Mouse (Mus musculus) liver, embryonic 14.5 days (tissue): ENCODE data around the gene Tmem238. TPM values are rescaled to one million over a fixed set of nuclear protein-coding genes. Genes with fewer than 3 reads are reported as not detected.

ENCODE experiments used
- ATAC-seq: fragments of 200-750 bp; cut with Nextera tagmentation; 2 replicates; pipeline ENCODE4 v1.8.0; 2017; ENCODE audit warnings: moderate number of reproducible peaks, mild to moderate bottlenecking, moderate library complexity; ENCODE audit not compliant: insufficient read depth
- DNase-seq, 3 experiments: peaks; one replicate each; pipeline ENCODE4 v3.0.0-alpha.2; 2012 to 2013; ENCODE audit warnings: low read depth in 3 of 3, low spot score in 3 of 3
- H3K27ac ChIP-seq: fragments of 300-500 bp; sonication (generic); 2 replicates; pipeline ENCODE4 v1.5.1; 2014; ENCODE audit warnings: moderate library complexity, mild to moderate bottlenecking, control low read depth, inconsistent platforms
- H3K27me3 ChIP-seq: fragments of 300-500 bp; sonication (generic); 2 replicates; pipeline ENCODE4 v1.6.1; 2014; ENCODE audit warnings: mild to moderate bottlenecking, low read length, moderate library complexity; ENCODE audit not compliant: control insufficient read depth, insufficient read depth
- H3K36me3 ChIP-seq: fragments of 300-500 bp; sonication (generic); replicated peaks from 2 replicates; pipeline ENCODE4 v1.6.1; 2014; ENCODE audit warnings: low read depth; ENCODE audit not compliant: control insufficient read depth, insufficient read depth
- H3K4me1 ChIP-seq, 2 experiments: fragments of 200-500 bp in 1 of 2; fragments of 300-500 bp in 1 of 2; sonication (generic) in 1 of 2; replicated peaks; 2 replicates each; pipeline ENCODE4 v1.6.1; 2012 to 2014; ENCODE audit warnings: antibody characterized with exemption in 1 of 2, inconsistent platforms in 1 of 2, low read length in 1 of 2; ENCODE audit not compliant: control insufficient read depth in 2 of 2, insufficient read depth in 2 of 2
- H3K4me2 ChIP-seq: fragments of 300-500 bp; sonication (generic); 2 replicates; pipeline ENCODE4 v1.6.1; 2014; ENCODE audit warnings: low read depth, mild to moderate bottlenecking, control low read depth, moderate library complexity
- H3K4me3 ChIP-seq, 2 experiments: fragments of 200-500 bp in 1 of 2; fragments of 300-500 bp in 1 of 2; sonication (generic) in 1 of 2; 2 replicates each; pipeline ENCODE4 v1.5.1; 2012 to 2014; ENCODE audit warnings: low read depth in 2 of 2, low read length in 2 of 2, mild to moderate bottlenecking in 2 of 2, control low read depth in 1 of 2, inconsistent platforms in 1 of 2, moderate library complexity in 1 of 2; ENCODE audit not compliant: insufficient read depth in 1 of 2
- H3K9ac ChIP-seq: fragments of 300-500 bp; sonication (generic); replicated peaks from 2 replicates; pipeline ENCODE4 v1.6.1; 2014; ENCODE audit warnings: mild to moderate bottlenecking, control low read depth, moderate library complexity
- H3K9me3 ChIP-seq: fragments of 300-500 bp; sonication (generic); 2 replicates; pipeline ENCODE4 v1.6.1; 2016; ENCODE audit warnings: low read length, mixed read lengths; ENCODE audit not compliant: control insufficient read depth
- CTCF ChIP-seq: IDR thresholded peaks from 2 replicates; pipeline ENCODE4 v1.5.1; 2016; ENCODE audit warnings: antibody characterized with exemption, low read depth, control low read depth
- EP300 ChIP-seq: IDR thresholded peaks from 2 replicates; pipeline ENCODE4 v1.6.1; 2016; ENCODE audit warnings: antibody characterized with exemption, low read depth
- WGBS: fragments of 180-500 bp; shearing (Covaris S2); extraction: QIAGEN DNeasy Blood & Tissue Kit; methylation state at CpG from one replicate; pipeline ENCODE4 v1.1.7; 2014; ENCODE audit not compliant: insufficient replicate concordance; 5-methylcytosine and 5-hydroxymethylcytosine counted together
- polyA plus RNA-seq, 2 experiments: library from polyadenylated mRNA; depleted of rRNA in 1 of 2; stranded (reverse) in 1 of 2; unstranded in 1 of 2; fragments of >200 nt; fragmentation: Nextera tagmentation in 1 of 2; extraction: Ambion mirVana in 1 of 2; gene quantifications; 2 replicates each; pipeline versions ENCODE4 v1.2.1 to v1.2.3; 2012 to 2014

Gene Tmem238
- polyA plus RNA-seq, 2 experiments: 5.8 to 7.5 TPM

GRCm38 (mm10) chr7:4792278-4793212, 3.1 kb upstream of the Tmem238 start, which contains the start of gene Rpl28:
TSS of gene Rpl28 (plus strand) at chr7:4792874.
- Histone ChIP-seq H3K36me3 (peaks cover 38% of the 10 kb centered on the region), H3K27me3 (no peaks in the 10 kb centered on the region), H3K9me3 (no peaks in the 10 kb centered on the region), H3K27ac (peak within 1 kb of the TSS; percentile 98), H3K4me2 (peak within 1 kb of the TSS; percentile 97), H3K4me1 (peaks cover 8 to 23% of the 10 kb centered on the region in 2 experiments), H3K9ac (peak within 1 kb of the TSS; percentile 98), H3K4me3 (peak within 1 kb of the TSS; percentile 87 to 92)
- WGBS: 1% methylated on average over 54 of the region's 54 CpGs
- peak; percentile 84 for ATAC-seq
- peak; percentile 94 to 98 (median 94) for DNase-seq
- no peak; the same call in 1 of the 2 replicates for TF ChIP-seq CTCF
- TF ChIP-seq EP300: no peak

- TF ChIP-seq EP300: no peak
- TF ChIP-seq CTCF: peak; percentile 20; the same call in 1 of the 2 replicates
- H3K4me3 ChIP-seq: peak overlapping the region; percentile 63 to 72
- WGBS: under 1% methylated on average over 64 of the region's 64 CpGs
These were observed 689 bp downstream of the Tmem238 start for GRCm38 (mm10) chr7:4788499-4789435.

GRCm38 (mm10) chr7:4783667-4784268, 5.7 kb downstream of the Tmem238 start:
- whole genome bisulfite sequencing: 43% methylated on average over 14 of the region's 14 CpGs

More at GRCm38 (mm10) chr7:4788499-4789435, 689 bp downstream of the Tmem238 start:
- H3K27ac ChIP-seq: peak overlapping the region; percentile 31
- DNase-seq (no peak), ATAC-seq (peak; percentile 48)
- H3K4me2 ChIP-seq: peak overlapping the region; percentile 85
- no peaks in the 10 kb centered on the region for H3K9me3 ChIP-seq
- peak overlapping the region; percentile 84 for H3K9ac ChIP-seq
- peaks cover 4% of the 10 kb centered on the region for H3K36me3 ChIP-seq
- peaks cover 7 to 20% of the 10 kb centered on the region in 2 experiments for H3K4me1 ChIP-seq
- no peaks in the 10 kb centered on the region for H3K27me3 ChIP-seq

GRCm38 (mm10) chr7:4782759-4783158, 6.7 kb downstream of the Tmem238 start, which contains the start of the genes Il11 and Tmem190:
TSS of gene Il11 (minus strand) at chr7:4782859.
TSS of gene Tmem190 (plus strand) at chr7:4782937.
- WGBS: 60% methylated on average over 2 of the region's 2 CpGs
- TF ChIP-seq CTCF (no peak), EP300 (no peak)
- no peaks in the 10 kb centered on the region for H3K36me3 ChIP-seq
- no peak within 1 kb of the TSS for H3K4me3 ChIP-seq
- no peak within 1 kb of the TSS for H3K9ac ChIP-seq
- peaks cover 4 to 9% of the 10 kb centered on the region in 2 experiments for H3K4me1 ChIP-seq
- ATAC-seq: no peak
- H3K27ac ChIP-seq: no peak within 1 kb of the TSS
- H3K4me2 ChIP-seq: peak within 1 kb of the TSS; percentile 20; the same call in 1 of the 2 replicates
- peaks cover 16% of the 10 kb centered on the region for H3K27me3 ChIP-seq
- DNase-seq: no peak
- H3K9me3 ChIP-seq: no peaks in the 10 kb centered on the region

More at GRCm38 (mm10) chr7:4783667-4784268, 5.7 kb downstream of the Tmem238 start:
- peak overlapping the region; percentile 20; the same call in 1 of the 2 replicates for H3K4me2 ChIP-seq
- no peak for TF ChIP-seq EP300
- peaks cover 9 to 15% of the 10 kb centered on the region in 2 experiments for H3K4me1 ChIP-seq
- H3K36me3 ChIP-seq: no peaks in the 10 kb centered on the region
- DNase-seq: no peak
- no peaks in the 10 kb centered on the region for H3K9me3 ChIP-seq
- H3K9ac ChIP-seq: no peak overlapping the region; the same call in 1 of the 2 replicates
- peaks cover 5% of the 10 kb centered on the region for H3K27me3 ChIP-seq
- H3K4me3 ChIP-seq: no peak overlapping the region
- peak; percentile 70 for ATAC-seq
- H3K27ac ChIP-seq: no peak overlapping the region
